Mouse (Mus musculus) c-Kit-negative CD71-positive TER-119-positive erythroid progenitor cells, embryonic 14.5 days (primary cell): ENCODE results near the gene Ryr2.
"Not testable (repeated sequence)": the region's sequence is repeated elsewhere in the genome, so short reads cannot be mapped to it uniquely, and the experiment has no call there.

ENCODE experiments used
- DNase-seq: peaks from one replicate; pipeline ENCODE4 v3.0.0-alpha.2; 2013; ENCODE audit warnings: low read depth, low spot score

Ryr2 gene

DNA sequence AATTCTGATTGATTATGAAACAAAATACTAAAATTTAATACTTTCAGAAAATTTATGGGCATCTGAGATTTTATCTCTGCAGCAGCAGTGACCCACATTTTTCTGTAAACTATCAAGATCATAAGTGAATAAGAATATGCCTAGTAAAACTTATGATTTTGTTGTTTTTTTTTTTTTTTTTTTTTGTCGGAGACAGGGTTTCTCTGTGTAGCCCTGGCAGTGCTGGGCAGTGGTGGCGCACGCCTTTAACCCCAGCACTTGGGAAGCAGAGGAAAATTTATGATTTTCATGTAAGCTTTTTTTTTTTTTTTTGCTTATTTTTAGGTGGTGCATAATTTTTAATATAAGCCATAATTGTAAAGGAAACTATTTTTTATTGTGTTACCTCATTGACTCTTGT is 557.1 kb downstream of the Ryr2 start:
- no peak for DNase-seq

DNA sequence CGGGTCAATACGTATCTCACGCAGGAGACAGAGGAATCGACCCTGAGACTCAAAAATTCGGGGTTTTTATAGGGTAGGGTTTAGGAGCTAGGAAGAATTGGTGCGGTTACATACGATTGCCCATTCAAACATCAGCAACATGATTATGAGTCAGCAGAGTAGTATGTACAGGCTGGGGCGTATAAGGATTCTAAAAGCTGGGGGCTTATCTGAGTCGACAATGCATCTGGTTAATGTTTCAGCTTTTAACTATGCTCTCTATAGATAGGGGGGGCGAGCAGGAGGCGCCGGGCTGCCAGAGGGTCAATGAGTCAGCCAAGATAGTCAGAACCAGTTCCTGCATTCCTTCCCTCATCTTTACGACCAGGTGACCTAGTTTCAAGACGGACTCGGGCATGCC is 557.6 kb downstream of the Ryr2 start:
- DNase-seq: not testable (repeated sequence)

DNA sequence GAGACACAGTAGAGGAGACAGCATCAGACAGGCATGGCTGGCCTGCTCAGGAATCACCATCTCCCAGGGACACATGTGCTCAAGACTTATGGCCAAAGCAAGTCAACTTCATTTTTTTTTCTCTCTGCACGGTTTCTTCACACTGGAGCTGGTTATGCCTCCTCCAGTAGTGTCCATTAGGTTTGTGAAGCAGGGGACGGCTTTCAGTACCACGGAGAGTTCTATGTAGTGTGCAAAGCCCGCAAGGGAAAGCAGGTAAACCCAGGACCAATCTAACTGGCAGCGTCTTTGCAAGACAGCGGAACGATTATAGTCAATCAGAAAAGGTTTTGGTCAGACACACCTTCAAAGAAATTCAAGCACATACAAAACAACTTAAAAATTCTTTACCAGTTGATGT is 560.9 kb downstream of the Ryr2 start:
- no peak for DNase-seq

DNA sequence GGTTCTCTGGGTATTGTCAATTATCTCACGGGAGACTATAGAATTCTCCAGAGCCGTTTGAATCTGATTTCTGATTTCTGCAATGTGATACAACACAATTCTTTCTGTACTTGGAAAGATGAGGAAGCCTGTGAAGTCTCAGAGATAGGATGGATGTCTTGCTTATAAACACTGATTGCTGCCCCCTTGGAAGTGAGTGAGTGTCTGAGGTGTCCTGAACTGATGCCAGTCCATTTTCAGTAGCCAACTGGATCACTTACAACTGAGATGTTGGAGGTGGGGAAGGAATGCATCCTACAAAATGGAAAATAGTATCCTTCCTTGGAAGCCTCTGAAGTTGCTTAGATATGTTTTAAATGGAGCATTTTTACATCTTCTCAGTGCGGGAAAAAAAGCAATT is 564.2 kb downstream of the Ryr2 start:
- DNase-seq: no peak

DNA sequence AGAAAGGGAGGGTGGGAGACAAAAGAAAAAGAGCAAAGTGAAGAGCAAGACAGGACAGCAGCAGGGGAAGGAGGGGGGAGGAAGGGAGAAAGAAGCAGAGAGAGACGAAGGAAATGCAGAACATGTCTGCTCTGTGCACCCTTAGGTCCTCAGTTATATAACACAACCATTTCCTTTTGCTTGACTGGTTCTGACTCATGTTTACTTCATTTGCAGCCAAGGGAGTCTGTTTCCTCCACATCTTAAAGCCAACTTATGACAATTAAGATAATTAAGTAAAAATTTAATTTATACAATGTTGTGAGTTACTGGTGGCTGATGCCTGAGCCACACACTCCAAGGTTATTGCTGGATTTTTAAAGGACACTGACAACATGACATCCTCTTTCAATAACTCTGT is 569.9 kb downstream of the Ryr2 start:
- DNase-seq: no peak

DNA sequence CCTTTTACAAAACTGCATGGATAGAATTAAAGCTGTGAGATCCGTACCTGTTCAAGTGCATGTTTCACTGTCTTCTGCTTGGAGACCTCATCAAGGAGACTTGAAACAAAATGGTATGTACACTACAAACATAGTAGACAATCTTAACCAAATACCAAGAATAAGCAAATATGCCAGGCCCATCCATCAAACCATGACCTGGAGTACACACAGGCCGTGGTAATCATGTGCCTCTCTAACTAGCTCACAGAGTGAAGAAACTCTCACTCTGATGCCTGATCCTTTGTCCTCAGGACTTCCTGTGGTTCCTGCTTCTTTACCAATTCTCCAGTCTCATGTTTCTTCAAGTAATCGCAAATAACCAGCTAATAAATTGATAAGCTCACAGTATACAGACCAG is 570.9 kb downstream of the Ryr2 start:
- no peak for DNase-seq

DNA sequence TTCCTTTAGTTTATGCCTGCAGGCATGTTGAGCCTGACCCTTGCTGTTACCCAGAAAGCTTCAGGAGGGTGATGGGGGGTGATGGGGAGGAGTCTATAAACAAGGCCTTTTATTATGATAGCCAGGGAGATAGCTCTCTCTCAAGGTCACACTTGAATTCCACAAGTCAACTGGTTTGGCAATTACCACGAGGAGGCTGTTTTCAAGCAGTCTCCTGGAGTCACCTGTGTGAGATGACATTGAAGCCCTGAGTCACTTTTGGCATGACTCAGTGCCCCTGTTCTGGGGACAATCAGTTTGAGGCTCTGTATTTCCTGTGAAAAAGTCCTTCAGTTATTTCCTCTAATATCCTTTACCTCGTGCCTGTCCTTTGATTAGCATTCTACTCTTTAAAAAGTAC is 573.5 kb downstream of the Ryr2 start:
- no peak for DNase-seq

DNA sequence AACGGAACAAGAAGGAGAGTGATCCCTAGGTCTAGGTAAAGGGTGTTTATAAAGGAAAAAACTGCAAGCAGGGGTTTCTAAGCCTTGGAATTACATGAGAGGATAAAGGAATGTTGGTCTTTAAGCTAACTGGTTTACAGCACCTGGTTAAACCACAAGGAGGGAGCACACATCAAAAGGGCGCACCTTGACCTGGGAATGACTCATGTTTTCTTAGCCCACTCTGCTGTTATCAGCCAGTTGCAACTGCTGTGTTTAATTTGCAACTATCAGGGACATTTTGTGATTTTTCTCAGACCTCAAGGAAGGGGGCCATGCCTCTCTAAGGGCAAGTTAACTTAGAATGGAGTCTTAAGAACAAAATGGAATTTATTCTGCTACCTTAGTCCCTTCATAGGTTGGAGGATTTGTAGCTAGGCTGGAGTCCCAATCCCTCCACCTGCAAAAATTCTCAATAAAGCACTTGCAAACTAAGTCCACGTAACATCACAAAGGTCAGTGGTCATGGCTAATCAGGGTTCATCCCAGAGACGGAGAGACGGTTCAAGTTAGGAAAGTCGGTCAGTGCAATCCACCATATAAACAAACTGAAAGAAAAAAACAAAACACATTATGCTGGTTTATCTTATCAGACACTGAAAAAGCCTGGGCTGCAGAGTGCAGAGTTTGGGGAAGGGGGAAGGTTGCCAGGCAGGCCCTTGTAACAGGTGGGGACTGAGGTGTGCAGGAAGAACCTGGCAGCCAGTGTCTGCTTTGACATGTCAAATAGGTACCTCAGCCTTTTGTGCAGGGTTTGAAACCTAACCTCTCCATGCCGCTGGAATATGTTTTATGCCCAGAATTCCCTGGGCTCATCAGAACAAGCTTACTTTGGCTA is 574.5 kb downstream of the Ryr2 start:
- no peak for DNase-seq

DNA sequence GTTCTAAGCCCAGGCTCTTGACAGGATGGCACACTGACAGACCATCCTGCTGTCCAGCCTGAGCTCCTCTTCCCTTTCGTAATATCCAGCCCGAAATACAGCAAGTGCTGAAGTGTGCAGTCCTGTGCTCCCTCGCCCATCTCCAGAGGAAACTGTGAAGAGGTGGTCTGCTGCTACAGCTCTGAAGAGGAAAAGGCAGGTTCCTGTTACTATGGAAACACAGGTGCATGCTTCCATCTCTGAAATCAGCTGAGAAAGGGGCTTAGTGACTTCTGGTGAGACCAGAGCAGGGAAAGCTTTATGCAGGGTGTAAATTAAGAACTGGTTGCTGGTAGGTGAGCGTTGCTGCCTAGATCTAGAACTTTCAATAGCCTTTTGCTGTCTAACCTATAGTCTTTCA is 583.1 kb downstream of the Ryr2 start:
- DNase-seq: no peak

DNA sequence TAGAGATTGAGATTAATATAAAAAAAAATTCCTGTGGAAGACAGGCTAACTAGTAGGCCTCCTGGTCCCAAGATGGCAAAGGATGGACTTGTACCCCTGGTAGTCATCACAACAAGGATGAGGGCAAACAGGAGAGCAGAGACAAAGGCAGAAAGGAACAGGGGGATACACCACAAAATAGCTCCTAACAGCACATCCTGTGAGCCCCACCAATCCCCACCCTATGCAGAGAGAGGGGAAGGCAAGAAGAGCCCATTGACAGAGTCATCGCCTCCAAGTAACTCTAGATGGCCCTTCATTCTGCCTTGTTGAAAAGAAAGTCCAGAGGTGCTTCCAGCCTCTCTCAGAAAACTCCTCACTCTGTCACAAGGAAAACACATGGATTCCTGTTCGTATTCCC is 586.0 kb downstream of the Ryr2 start:
- no peak for DNase-seq

DNA sequence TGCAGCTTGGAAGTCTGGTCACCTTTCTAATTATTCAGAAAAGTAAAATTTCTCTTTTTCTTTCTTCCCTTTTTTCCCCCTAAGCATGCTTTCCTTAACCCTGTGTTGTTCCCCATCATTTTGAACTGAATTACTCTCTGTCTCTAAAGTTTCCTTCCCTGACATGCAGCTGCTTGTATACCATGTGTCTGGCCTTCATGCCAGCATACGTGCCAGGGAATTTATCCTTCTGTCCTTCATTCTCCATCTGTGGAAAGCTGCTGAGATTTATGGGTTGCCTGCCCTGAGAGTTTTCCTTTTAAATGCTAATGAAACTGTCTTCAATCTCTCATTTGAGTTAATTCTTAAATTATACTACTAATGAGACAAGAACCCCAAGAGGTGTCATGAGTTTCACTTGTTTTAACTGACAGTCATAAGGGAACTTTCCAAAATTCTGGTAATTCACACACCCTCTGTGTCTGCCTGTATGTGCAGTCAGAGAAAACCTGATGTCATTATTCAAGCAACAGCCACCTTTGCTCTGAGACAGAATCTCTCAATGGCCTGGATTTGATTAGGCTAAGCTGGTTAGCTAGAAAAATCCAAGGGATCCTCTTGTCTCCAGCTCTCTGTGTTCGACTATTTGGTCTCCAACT is 595.1 kb downstream of the Ryr2 start:
- DNase-seq: no peak
